Comparison of ENCODE assay signal across 24 mouse cellular contexts in genomic region chr11:82206960-82207488, GRCm38 (mm10).
"Had no signal": no experiment of that assay in that cellular context is flagged by ENCODE, and none has a peak within 500 bp of the region (broad histone marks: within the 10 kb centered on the region; RNA-seq: fewer than 3 reads in every experiment).

No protein-coding gene starts in this region.

- DNase-seq: gastrocnemius, adult 2 months; gastrocnemius, postnatal 10 days; gastrocnemius, postnatal 36 days; heart, adult 11 months; heart, adult 2 months; heart, postnatal 14 days; heart, postnatal 36 days; kidney, adult 11 months; kidney, adult 2 months; kidney, adult 9 months; kidney, postnatal 10 days; kidney, postnatal 25 days; kidney, postnatal 4 days; left cerebral cortex, postnatal 4 days had no signal

- H3K36me3 ChIP-seq: heart, embryonic 13.5 days; heart, embryonic 15.5 days; hindbrain, embryonic 13.5 days; hindbrain, embryonic 15.5 days; kidney, embryonic 15.5 days; limb, embryonic 13.5 days; limb, embryonic 15.5 days; liver, embryonic 12.5 days had no signal

- H3K4me2 ChIP-seq: heart, embryonic 11.5 days; heart, embryonic 13.5 days; heart, embryonic 15.5 days; hindbrain, embryonic 13.5 days; hindbrain, embryonic 15.5 days; kidney, embryonic 15.5 days; limb, embryonic 13.5 days; limb, embryonic 15.5 days; liver, embryonic 12.5 days had no signal

- H3K4me3 ChIP-seq: gastrocnemius, adult 2 months; heart, adult 2 months; heart, embryonic 13.5 days; heart, embryonic 15.5 days; hindbrain, embryonic 13.5 days; hindbrain, embryonic 15.5 days; kidney, embryonic 15.5 days; layer of hippocampus, adult 2 months; limb, embryonic 13.5 days; limb, embryonic 15.5 days; liver, embryonic 12.5 days had no signal

- H3K27me3 ChIP-seq: heart, embryonic 15.5 days; hindbrain, embryonic 13.5 days; hindbrain, embryonic 15.5 days; kidney, embryonic 15.5 days; limb, embryonic 15.5 days; liver, embryonic 12.5 days had no signal
